Mouse (Mus musculus): ENCODE data around the gene Tnk2. TPM values are rescaled to one million over a fixed set of nuclear protein-coding genes. Genes with fewer than 3 reads are reported as not detected.
A peak's percentile ranks its signal among the peaks of the same experiment; 100 is the strongest.

Tnk2 gene
- polyA plus RNA-seq, 1 experiment: 105 TPM

DNA sequence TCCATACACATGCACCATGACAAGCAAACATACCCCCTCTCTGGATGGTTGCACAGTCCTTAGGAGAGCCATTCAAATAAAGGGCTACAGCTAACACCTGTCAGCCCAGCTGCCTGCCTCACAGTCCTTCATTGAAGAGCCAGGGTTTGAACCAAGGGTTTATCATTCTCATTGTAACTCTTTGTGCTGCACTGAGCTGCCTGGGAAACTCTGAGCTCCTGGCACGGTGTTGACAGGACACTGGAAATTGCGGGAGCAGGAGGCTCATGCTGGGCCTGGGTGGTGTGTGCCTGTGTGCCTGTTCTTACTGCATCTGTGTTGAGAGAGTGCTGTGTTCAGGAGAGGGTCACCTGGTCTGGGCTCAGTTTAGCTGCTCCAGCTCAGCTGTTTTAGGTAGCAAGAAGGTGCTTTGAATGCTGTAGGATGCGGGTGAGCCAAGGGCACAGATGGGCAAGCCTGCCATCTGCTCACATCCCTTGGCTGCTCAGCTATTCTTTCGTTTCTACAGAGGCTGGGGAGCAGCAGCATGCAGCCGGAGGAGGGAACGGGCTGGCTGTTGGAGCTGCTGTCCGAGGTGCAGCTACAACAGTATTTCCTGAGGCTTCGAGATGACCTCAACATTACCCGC lies 19.7 kb downstream of the Tnk2 start:
- peaks cover 15% of the 10 kb centered on the region for H3K4me1 ChIP-seq (ENCODE audit: control insufficient read depth, insufficient read depth, low read length)
- peak overlapping the region; percentile 21; the same call in 1 of the 2 replicates for H3K27ac ChIP-seq (ENCODE audit: control insufficient read depth, insufficient read depth, low read depth, low read length, poor library complexity)
- 83% methylated on average over 9 of the region's 9 CpGs for WGBS
- TF ChIP-seq CTCF (IDR thresholded peaks at IDR 0.05; ENCODE audit: control insufficient read depth, insufficient read depth, low read length) (no peak), POLR2A (IDR thresholded peaks at IDR 0.05; ENCODE audit: borderline replicate concordance, control insufficient read depth, low read depth, low read length) (no peak)
- H3K4me3 ChIP-seq (replicated peaks; ENCODE audit: control insufficient read depth, low read depth, low read length): no peak overlapping the region

DNA sequence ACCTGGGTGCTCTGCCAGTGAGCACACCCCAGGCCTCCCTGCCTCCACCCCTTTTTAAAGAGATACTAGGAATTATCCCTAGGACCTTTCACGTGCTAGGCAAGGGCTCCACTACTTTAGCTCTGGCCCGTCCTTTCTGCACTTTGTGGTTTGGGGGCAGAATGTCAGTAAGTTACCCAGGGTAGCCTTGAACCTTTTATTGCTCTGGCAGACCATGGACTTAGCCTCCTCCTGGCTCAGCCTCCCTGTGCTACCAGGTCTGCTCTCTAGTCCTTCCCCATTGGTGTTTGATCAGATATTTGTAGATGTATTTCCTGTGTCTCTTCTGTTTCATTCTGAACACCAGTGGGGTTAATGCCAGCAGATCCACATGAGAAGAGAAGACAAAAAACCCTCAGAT lies 20.5 kb downstream of the Tnk2 start:
- Histone ChIP-seq H3K4me1 (ENCODE audit: control insufficient read depth, insufficient read depth, low read length) (peaks cover 15% of the 10 kb centered on the region), H3K4me3 (replicated peaks; ENCODE audit: control insufficient read depth, low read depth, low read length) (no peak overlapping the region), H3K27ac (ENCODE audit: control insufficient read depth, insufficient read depth, low read depth, low read length, poor library complexity) (no peak overlapping the region; the same call in 1 of the 2 replicates)
- TF ChIP-seq CTCF (IDR thresholded peaks at IDR 0.05; ENCODE audit: control insufficient read depth, insufficient read depth, low read length) (no peak), POLR2A (IDR thresholded peaks at IDR 0.05; ENCODE audit: borderline replicate concordance, control insufficient read depth, low read depth, low read length) (no peak)
- WGBS: 65% methylated on average over 2 of the region's 2 CpGs

DNA sequence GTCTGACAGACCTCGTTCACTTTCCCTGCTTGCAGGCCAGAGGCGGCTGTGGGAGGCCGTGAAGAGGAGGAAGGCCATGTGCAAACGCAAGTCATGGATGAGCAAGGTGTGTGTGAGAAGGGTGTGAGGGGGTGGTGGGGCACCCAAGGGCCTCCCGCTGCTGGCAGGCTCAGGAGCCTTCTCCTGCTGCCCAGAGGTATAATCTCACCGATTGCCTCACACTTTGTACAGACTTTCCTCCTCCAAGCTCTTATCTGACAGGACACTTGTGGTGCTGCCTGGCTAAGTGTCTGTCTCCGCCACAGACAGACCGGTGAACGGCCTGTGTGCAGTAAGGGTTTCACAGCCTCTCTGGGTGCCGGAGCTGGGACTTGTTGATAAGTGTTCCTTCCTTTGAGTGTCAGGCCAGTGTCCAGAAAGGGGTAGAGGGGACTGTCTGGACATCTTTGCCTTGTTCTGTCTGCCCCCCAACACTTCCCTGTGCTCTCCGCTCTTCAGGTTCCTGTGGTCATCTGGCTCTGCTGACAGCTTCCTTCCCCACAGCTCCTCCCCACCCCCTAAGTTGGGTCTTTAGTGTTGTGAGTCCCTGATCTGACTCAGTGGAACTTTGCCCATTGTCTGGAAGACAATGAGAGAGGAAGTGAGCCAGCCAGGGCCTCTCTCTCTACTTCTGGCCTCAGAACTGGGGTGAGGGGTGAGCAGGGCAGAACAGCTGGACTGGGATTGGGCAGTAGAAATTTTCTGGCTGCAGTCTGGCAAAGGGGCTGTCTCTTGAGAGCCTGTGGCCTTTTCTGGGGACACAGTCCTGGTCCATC lies 22.4 kb downstream of the Tnk2 start:
- Histone ChIP-seq H3K4me3 (replicated peaks; ENCODE audit: control insufficient read depth, low read depth, low read length) (peak overlapping the region; percentile 1), H3K27ac (ENCODE audit: control insufficient read depth, insufficient read depth, low read depth, low read length, poor library complexity) (peak overlapping the region; percentile 88), H3K4me1 (ENCODE audit: control insufficient read depth, insufficient read depth, low read length) (peaks cover 15% of the 10 kb centered on the region)
- 27% methylated on average over 11 of the region's 11 CpGs for WGBS
- TF ChIP-seq CTCF (IDR thresholded peaks at IDR 0.05; ENCODE audit: control insufficient read depth, insufficient read depth, low read length) (no peak), POLR2A (IDR thresholded peaks at IDR 0.05; ENCODE audit: borderline replicate concordance, control insufficient read depth, low read depth, low read length) (peak; percentile 44; the same call in 1 of the 2 replicates)

DNA sequence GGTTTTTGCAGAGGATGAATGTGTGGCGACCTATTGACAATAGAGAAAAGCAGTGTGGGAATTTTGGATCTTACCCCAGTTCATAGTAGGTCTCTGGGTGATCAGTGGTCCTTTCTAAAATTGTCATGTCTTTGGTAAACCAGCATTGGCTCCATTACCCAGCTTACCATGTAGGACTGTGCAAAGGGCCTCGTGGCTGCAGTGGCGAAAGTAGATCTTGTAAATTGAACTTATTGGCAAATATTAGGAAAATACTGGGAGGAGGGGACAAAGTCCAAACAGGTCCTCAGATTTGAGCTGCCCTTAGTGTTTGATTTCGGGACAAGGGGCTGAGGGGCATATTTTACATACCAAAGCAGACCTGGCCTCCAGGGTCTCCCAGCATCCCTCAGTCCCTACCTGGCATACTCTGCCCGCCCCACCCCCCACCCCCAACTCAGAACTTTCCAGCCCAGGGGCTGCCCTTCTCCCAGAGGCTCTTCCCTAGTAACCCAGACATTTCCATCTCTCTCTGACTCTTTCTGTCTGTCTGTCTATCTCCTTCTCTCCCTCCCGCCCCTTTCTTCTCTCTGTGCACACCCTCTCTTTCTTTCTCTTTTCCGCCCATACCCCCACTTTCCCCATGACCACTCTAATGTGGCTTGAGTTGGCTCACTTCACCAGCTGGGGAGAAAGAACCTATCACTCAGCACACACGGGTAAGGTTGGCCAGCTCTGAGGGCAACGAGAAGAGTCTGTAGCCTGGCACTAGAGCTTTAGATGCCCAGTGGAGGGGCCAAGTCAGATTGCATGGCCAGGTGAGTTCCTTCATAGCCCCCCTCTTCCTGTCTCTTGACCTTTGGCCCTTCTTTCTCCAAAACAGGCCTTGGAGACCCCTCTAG lies 23.2 kb downstream of the Tnk2 start:
- H3K4me3 ChIP-seq (replicated peaks; ENCODE audit: control insufficient read depth, low read depth, low read length): no peak overlapping the region
- H3K4me1 ChIP-seq (ENCODE audit: control insufficient read depth, insufficient read depth, low read length): peaks cover 15% of the 10 kb centered on the region
- peak overlapping the region; percentile 88 for H3K27ac ChIP-seq (ENCODE audit: control insufficient read depth, insufficient read depth, low read depth, low read length, poor library complexity)
- TF ChIP-seq POLR2A (IDR thresholded peaks at IDR 0.05; ENCODE audit: borderline replicate concordance, control insufficient read depth, low read depth, low read length): no peak
- no peak for TF ChIP-seq CTCF (IDR thresholded peaks at IDR 0.05; ENCODE audit: control insufficient read depth, insufficient read depth, low read length)
- 66% methylated on average over 9 of the region's 9 CpGs for WGBS

DNA sequence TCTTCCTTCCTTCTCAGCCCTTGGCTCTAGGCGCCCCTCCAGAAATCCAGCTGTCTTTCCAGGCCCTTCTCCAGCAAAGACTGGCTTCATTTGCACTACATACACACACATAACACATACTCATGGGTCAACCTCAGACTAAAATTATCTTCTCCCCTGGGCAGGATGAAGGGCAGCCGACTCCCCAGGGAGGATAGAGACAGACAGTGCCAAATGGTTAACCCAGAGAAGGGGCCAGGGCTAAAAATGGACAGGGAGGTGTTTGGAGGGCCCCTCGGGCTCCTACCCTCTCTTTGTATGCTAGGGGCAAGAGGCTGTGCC lies 23.8 kb downstream of the Tnk2 start:
- Histone ChIP-seq H3K27ac (ENCODE audit: control insufficient read depth, insufficient read depth, low read depth, low read length, poor library complexity) (peak overlapping the region; percentile 37), H3K4me1 (ENCODE audit: control insufficient read depth, insufficient read depth, low read length) (peaks cover 15% of the 10 kb centered on the region), H3K4me3 (replicated peaks; ENCODE audit: control insufficient read depth, low read depth, low read length) (no peak overlapping the region)
- TF ChIP-seq CTCF (IDR thresholded peaks at IDR 0.05; ENCODE audit: control insufficient read depth, insufficient read depth, low read length) (no peak), POLR2A (IDR thresholded peaks at IDR 0.05; ENCODE audit: borderline replicate concordance, control insufficient read depth, low read depth, low read length) (no peak)
- WGBS: 84% methylated on average over 3 of the region's 3 CpGs

DNA sequence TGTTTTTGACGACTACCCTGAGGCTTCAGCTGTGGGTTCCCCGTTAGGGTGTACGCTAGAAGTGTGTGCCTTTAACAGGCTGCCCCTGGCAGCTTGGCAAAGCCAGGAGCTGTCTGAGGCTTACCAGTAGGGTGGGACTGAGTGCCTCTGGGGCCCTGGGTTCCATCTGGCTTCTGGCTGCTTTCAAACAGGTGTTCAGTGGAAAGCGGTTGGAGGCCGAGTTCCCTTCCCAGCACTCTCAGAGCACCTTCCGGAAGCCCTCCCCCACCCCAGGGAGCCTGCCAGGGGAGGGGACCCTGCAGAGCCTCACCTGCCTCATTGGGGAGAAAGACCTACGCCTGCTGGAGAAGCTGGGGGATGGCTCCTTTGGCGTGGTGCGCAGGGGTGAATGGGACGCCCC lies 24.4 kb downstream of the Tnk2 start:
- WGBS: 80% methylated on average over 10 of the region's 10 CpGs
- no peak overlapping the region for H3K4me3 ChIP-seq (replicated peaks; ENCODE audit: control insufficient read depth, low read depth, low read length)
- H3K27ac ChIP-seq (ENCODE audit: control insufficient read depth, insufficient read depth, low read depth, low read length, poor library complexity): no peak overlapping the region; the same call in 1 of the 2 replicates
- TF ChIP-seq CTCF (IDR thresholded peaks at IDR 0.05; ENCODE audit: control insufficient read depth, insufficient read depth, low read length): no peak
- TF ChIP-seq POLR2A (IDR thresholded peaks at IDR 0.05; ENCODE audit: borderline replicate concordance, control insufficient read depth, low read depth, low read length): no peak
- H3K4me1 ChIP-seq (ENCODE audit: control insufficient read depth, insufficient read depth, low read length): peaks cover 15% of the 10 kb centered on the region

DNA sequence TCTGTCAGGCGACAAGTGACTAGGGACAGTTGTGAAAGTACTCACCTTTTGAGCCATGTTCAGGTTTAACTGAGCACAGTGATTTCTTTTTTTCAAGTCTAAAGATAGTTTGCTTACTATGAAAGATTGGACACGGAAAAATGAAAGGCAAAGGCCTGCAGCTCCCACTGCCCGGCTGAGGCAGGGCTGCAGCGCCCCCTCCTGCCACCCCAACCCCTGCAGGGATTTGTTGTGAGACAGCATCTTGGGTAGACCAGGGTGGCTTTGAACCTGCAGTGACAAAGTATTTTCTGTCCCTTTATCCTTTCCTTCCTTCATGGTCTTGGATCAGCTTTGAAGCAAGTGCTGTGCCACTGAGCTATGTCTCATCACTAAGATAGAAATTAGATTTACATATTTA lies 24.8 kb downstream of the Tnk2 start:
- 81% methylated on average over 4 of the region's 4 CpGs for WGBS
- Histone ChIP-seq H3K4me1 (ENCODE audit: control insufficient read depth, insufficient read depth, low read length) (peaks cover 14% of the 10 kb centered on the region), H3K27ac (ENCODE audit: control insufficient read depth, insufficient read depth, low read depth, low read length, poor library complexity) (no peak overlapping the region), H3K4me3 (replicated peaks; ENCODE audit: control insufficient read depth, low read depth, low read length) (no peak overlapping the region)
- peak; percentile 45; the same call in 1 of the 2 replicates for TF ChIP-seq CTCF (IDR thresholded peaks at IDR 0.05; ENCODE audit: control insufficient read depth, insufficient read depth, low read length)
- no peak for TF ChIP-seq POLR2A (IDR thresholded peaks at IDR 0.05; ENCODE audit: borderline replicate concordance, control insufficient read depth, low read depth, low read length)

DNA sequence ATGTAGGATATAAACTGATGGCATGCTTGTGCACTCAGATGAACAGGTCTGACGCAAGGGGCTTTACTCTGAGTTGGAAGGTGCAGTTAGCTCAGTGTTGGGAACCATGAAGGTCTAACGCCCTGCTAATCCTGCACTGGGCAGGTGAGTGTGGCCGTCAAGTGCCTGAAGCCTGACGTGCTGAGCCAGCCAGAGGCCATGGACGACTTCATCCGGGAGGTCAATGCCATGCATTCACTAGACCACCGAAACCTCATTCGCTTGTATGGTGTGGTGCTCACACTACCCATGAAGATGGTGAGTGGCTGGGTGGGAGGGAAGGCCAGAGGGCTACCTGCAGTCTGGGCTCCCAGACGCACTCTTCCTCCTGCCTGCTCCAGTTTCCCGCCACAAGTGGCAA lies 25.6 kb downstream of the Tnk2 start:
- TF ChIP-seq CTCF (IDR thresholded peaks at IDR 0.05; ENCODE audit: control insufficient read depth, insufficient read depth, low read length) (no peak), POLR2A (IDR thresholded peaks at IDR 0.05; ENCODE audit: borderline replicate concordance, control insufficient read depth, low read depth, low read length) (no peak)
- no peak overlapping the region for H3K27ac ChIP-seq (ENCODE audit: control insufficient read depth, insufficient read depth, low read depth, low read length, poor library complexity)
- no peak overlapping the region for H3K4me3 ChIP-seq (replicated peaks; ENCODE audit: control insufficient read depth, low read depth, low read length)
- H3K4me1 ChIP-seq (ENCODE audit: control insufficient read depth, insufficient read depth, low read length): peaks cover 12% of the 10 kb centered on the region
- 93% methylated on average over 10 of the region's 10 CpGs for WGBS

All from bone marrow, adult 2 months (tissue).